Mouse (Mus musculus): ENCODE measurements around the gene F8a. TPM values are rescaled to one million over a fixed set of nuclear protein-coding genes. Genes with fewer than 3 reads are reported as not detected.
A peak's percentile ranks its signal among the peaks of the same experiment; 100 is the strongest.
"Not testable (repeated sequence)": the region's sequence is repeated elsewhere in the genome, so short reads cannot be mapped to it uniquely, and the experiment has no call there.

F8a gene
- 26.5 and 32.2 TPM in 2 replicates for total RNA-seq (2014; rRNA removed)
- 33.7 and 36.3 TPM in 2 replicates for polyA plus RNA-seq (2015; fragmentation: Nextera tagmentation; extraction: Ambion mirVana)

GRCm38 (mm10) chrX:73227914-73228605, at the start of gene F8a:
F8a (plus strand) TSS chrX:73228291.
- WGBS: 20% methylated on average over 36 of the region's 39 CpGs
- no peaks in the 10 kb centered on the region for H3K36me3 ChIP-seq (ENCODE audit: insufficient read depth, low read length)
- DNase-seq (ENCODE audit: low spot score) (peak; percentile 88), ATAC-seq (ENCODE audit: low FRiP score) (peak; percentile 95)
- H3K27ac ChIP-seq (ENCODE audit: low read depth, low read length): peak within 1 kb of the TSS; percentile 89
- no peaks in the 10 kb centered on the region for H3K9me3 ChIP-seq (ENCODE audit: low read length)
- H3K4me2 ChIP-seq (ENCODE audit: low read depth, low read length, poor library complexity, severe bottlenecking): peak within 1 kb of the TSS; percentile 54
- H3K27me3 ChIP-seq (ENCODE audit: insufficient read depth, low read length): no peaks in the 10 kb centered on the region
- TF ChIP-seq CTCF (IDR thresholded peaks at IDR 0.05): no peak
- no peaks in the 10 kb centered on the region for H3K4me1 ChIP-seq (ENCODE audit: insufficient read depth, low read length)
- H3K9ac ChIP-seq (replicated peaks; ENCODE audit: low read length, poor library complexity, severe bottlenecking): peak within 1 kb of the TSS; percentile 69
- peak within 1 kb of the TSS; percentile 61 for H3K4me3 ChIP-seq (ENCODE audit: low read depth, low read length)

GRCm38 (mm10) chrX:73191934-73192333, 36.2 kb upstream of the F8a start, which contains the start of gene Xlr3b:
Xlr3b (plus strand) TSS chrX:73192207.
- 85% methylated on average over 12 of the region's 12 CpGs for WGBS
- not testable (repeated sequence) for H3K9me3 ChIP-seq (ENCODE audit: low read length); H3K27ac ChIP-seq (ENCODE audit: low read depth, low read length); H3K4me1 ChIP-seq (ENCODE audit: insufficient read depth, low read length); H3K4me2 ChIP-seq (ENCODE audit: low read depth, low read length, poor library complexity, severe bottlenecking); H3K36me3 ChIP-seq (ENCODE audit: insufficient read depth, low read length); ATAC-seq (ENCODE audit: low FRiP score); H3K9ac ChIP-seq (replicated peaks; ENCODE audit: low read length, poor library complexity, severe bottlenecking); H3K27me3 ChIP-seq (ENCODE audit: insufficient read depth, low read length); H3K4me3 ChIP-seq (ENCODE audit: low read depth, low read length)
- DNase-seq (ENCODE audit: low spot score): peak; percentile 0

- not testable (repeated sequence) for H3K27ac ChIP-seq (ENCODE audit: low read depth, low read length); DNase-seq (ENCODE audit: low spot score); H3K36me3 ChIP-seq (ENCODE audit: insufficient read depth, low read length); H3K9ac ChIP-seq (replicated peaks; ENCODE audit: low read length, poor library complexity, severe bottlenecking); H3K4me3 ChIP-seq (ENCODE audit: low read depth, low read length); ATAC-seq (ENCODE audit: low FRiP score); H3K27me3 ChIP-seq (ENCODE audit: insufficient read depth, low read length); H3K4me2 ChIP-seq (ENCODE audit: low read depth, low read length, poor library complexity, severe bottlenecking); H3K4me1 ChIP-seq (ENCODE audit: insufficient read depth, low read length); H3K9me3 ChIP-seq (ENCODE audit: low read length)
- 73% methylated on average over 10 of the region's 19 CpGs for WGBS
These were observed 14.1 kb upstream of the F8a start, which contains the start of gene Xlr4b for GRCm38 (mm10) chrX:73213819-73214564. Xlr4b (plus strand) TSS chrX:73214333.

GRCm38 (mm10) chrX:73225365-73225764, 2.7 kb upstream of the F8a start:
- Histone ChIP-seq H3K27ac (ENCODE audit: low read depth, low read length) (no peak overlapping the region), H3K4me3 (ENCODE audit: low read depth, low read length) (no peak overlapping the region), H3K9ac (replicated peaks; ENCODE audit: low read length, poor library complexity, severe bottlenecking) (no peak overlapping the region), H3K4me1 (ENCODE audit: insufficient read depth, low read length) (no peaks in the 10 kb centered on the region), H3K9me3 (ENCODE audit: low read length) (no peaks in the 10 kb centered on the region), H3K4me2 (ENCODE audit: low read depth, low read length, poor library complexity, severe bottlenecking) (no peak overlapping the region), H3K36me3 (ENCODE audit: insufficient read depth, low read length) (no peaks in the 10 kb centered on the region), H3K27me3 (ENCODE audit: insufficient read depth, low read length) (no peaks in the 10 kb centered on the region)
- no peak for TF ChIP-seq CTCF (IDR thresholded peaks at IDR 0.05)
- ATAC-seq (ENCODE audit: low FRiP score) (no peak), DNase-seq (ENCODE audit: low spot score) (no peak)
- WGBS: 42% methylated on average over 1 of the region's 1 CpGs

GRCm38 (mm10) chrX:73228606-73229214, 619 bp downstream of the F8a start:
- Histone ChIP-seq H3K27me3 (ENCODE audit: insufficient read depth, low read length) (no peaks in the 10 kb centered on the region), H3K27ac (ENCODE audit: low read depth, low read length) (peak overlapping the region; percentile 89), H3K36me3 (ENCODE audit: insufficient read depth, low read length) (no peaks in the 10 kb centered on the region), H3K4me1 (ENCODE audit: insufficient read depth, low read length) (no peaks in the 10 kb centered on the region), H3K4me3 (ENCODE audit: low read depth, low read length) (peak overlapping the region; percentile 61), H3K4me2 (ENCODE audit: low read depth, low read length, poor library complexity, severe bottlenecking) (peak overlapping the region; percentile 54), H3K9ac (replicated peaks; ENCODE audit: low read length, poor library complexity, severe bottlenecking) (peak overlapping the region; percentile 69), H3K9me3 (ENCODE audit: low read length) (no peaks in the 10 kb centered on the region)
- TF ChIP-seq CTCF (IDR thresholded peaks at IDR 0.05): peak; percentile 40
- peak; percentile 74 for ATAC-seq (ENCODE audit: low FRiP score)
- 20% methylated on average over 44 of the region's 51 CpGs for WGBS
- peak; percentile 65 for DNase-seq (ENCODE audit: low spot score)

Data from midbrain, postnatal 0 days (tissue).